Mouse (Mus musculus) MEL (cell line): ENCODE measurements around the gene Ssc4d. TPM values are rescaled to one million over a fixed set of nuclear protein-coding genes. Genes with fewer than 3 reads are reported as not detected.

Experiments
- DNase-seq: peaks from one replicate; pipeline ENCODE4 v3.0.0; 2011; ENCODE audit warnings: low read depth, low spot score
- H3K27ac ChIP-seq: 2 replicates; pipeline ENCODE4 v1.5.1; 2012; ENCODE audit warnings: low read depth, mild to moderate bottlenecking, control low read depth, low read length, moderate library complexity; ENCODE audit not compliant: control insufficient read depth
- H3K27me3 ChIP-seq, 2 experiments: fragments of 150-350 bp in 1 of 2; sonication (generic) in 1 of 2; 2 replicates each; pipeline ENCODE4 v1.6.1; 2012; ENCODE audit warnings: low read length in 2 of 2, mild to moderate bottlenecking in 2 of 2, improper control_type of control experiment in 1 of 2, moderate library complexity in 1 of 2; ENCODE audit not compliant: insufficient read depth in 2 of 2, control insufficient read depth in 1 of 2
- H3K36me3 ChIP-seq, 2 experiments: 2 replicates each; pipeline ENCODE4 v1.6.1; 2012 to 2014; ENCODE audit warnings: low read length in 2 of 2, improper control_type of control experiment in 1 of 2, inconsistent platforms in 1 of 2, mild to moderate bottlenecking in 1 of 2; ENCODE audit not compliant: insufficient read depth in 2 of 2, control insufficient read depth in 1 of 2
- H3K4me1 ChIP-seq, 2 experiments: fragments of 150-350 bp in 1 of 2; sonication (generic) in 1 of 2; 2 replicates each; pipeline ENCODE4 v1.6.1; 2012; ENCODE audit warnings: low read length in 2 of 2, improper control_type of control experiment in 1 of 2, mild to moderate bottlenecking in 1 of 2; ENCODE audit not compliant: insufficient read depth in 2 of 2, control insufficient read depth in 1 of 2
- H3K4me3 ChIP-seq, 2 experiments: fragments of 150-350 bp in 1 of 2; sonication (generic) in 1 of 2; 2 replicates each; pipeline ENCODE4 v1.5.1; 2012; ENCODE audit warnings: low read depth in 2 of 2, low read length in 2 of 2, mild to moderate bottlenecking in 2 of 2, moderate library complexity in 2 of 2, control low read depth in 1 of 2, improper control_type of control experiment in 1 of 2; ENCODE audit not compliant: control insufficient read depth in 1 of 2, insufficient read depth in 1 of 2
- H3K79me2 ChIP-seq: 2 replicates; pipeline ENCODE4 v1.6.1; 2012; ENCODE audit warnings: mild to moderate bottlenecking, low read length, moderate library complexity; ENCODE audit not compliant: control insufficient read depth, poor library complexity, insufficient read depth
- H3K9ac ChIP-seq: 2 replicates; pipeline ENCODE4 v1.6.1; 2012; ENCODE audit warnings: low read depth, mild to moderate bottlenecking, control low read depth, low read length, moderate library complexity; ENCODE audit not compliant: control insufficient read depth, poor library complexity, severe bottlenecking
- H3K9me3 ChIP-seq: fragments of 150-350 bp; sonication (generic); replicated peaks from 2 replicates; pipeline ENCODE4 v1.6.1; 2012; ENCODE audit warnings: mild to moderate bottlenecking, low read length, improper control_type of control experiment, moderate library complexity; ENCODE audit not compliant: insufficient read depth
- BHLHE40 ChIP-seq: IDR thresholded peaks from 2 replicates; pipeline ENCODE4 v1.6.1; 2012; ENCODE audit warnings: low read depth, mild to moderate bottlenecking, inconsistent platforms, low read length, improper control_type of control experiment, borderline replicate concordance
- CHD1 ChIP-seq: IDR thresholded peaks from 2 replicates; pipeline ENCODE4 v1.6.1; 2012; ENCODE audit warnings: low read depth, mild to moderate bottlenecking, inconsistent platforms, low read length, improper control_type of control experiment
- CTCF ChIP-seq, 3 experiments: IDR thresholded peaks in 2 of 3; conservative IDR thresholded peaks in 1 of 3; 2 replicates each; pipeline ENCODE4 v1.5.1; 2011 to 2012; ENCODE audit warnings: low read length in 3 of 3, low read depth in 2 of 3, mild to moderate bottlenecking in 2 of 3, improper control_type of control experiment in 1 of 3, inconsistent platforms in 1 of 3, mixed read lengths in 1 of 3, moderate library complexity in 1 of 3; ENCODE audit not compliant: control insufficient read depth in 1 of 3, insufficient read depth in 1 of 3, poor library complexity in 1 of 3, severe bottlenecking in 1 of 3
- E2F4 ChIP-seq: IDR thresholded peaks from 2 replicates; pipeline ENCODE4 v1.6.1; 2011; ENCODE audit warnings: low read depth, low read length, improper control_type of control experiment, borderline replicate concordance
- ELF1 ChIP-seq: IDR thresholded peaks from 2 replicates; pipeline ENCODE4 v1.6.1; 2014; ENCODE audit warnings: low read depth, mild to moderate bottlenecking, inconsistent platforms, low read length, improper control_type of control experiment, moderate library complexity
- EP300 ChIP-seq, 2 experiments: IDR thresholded peaks; 2 replicates each; pipeline ENCODE4 v1.6.1; 2011; ENCODE audit warnings: improper control_type of control experiment in 2 of 2, low read length in 2 of 2, low read depth in 1 of 2, mild to moderate bottlenecking in 1 of 2
- ETS1 ChIP-seq: IDR thresholded peaks from 2 replicates; pipeline ENCODE4 v1.6.1; 2012; ENCODE audit warnings: low read depth, mild to moderate bottlenecking, inconsistent platforms, low read length, improper control_type of control experiment, moderate library complexity
- HCFC1 ChIP-seq: IDR thresholded peaks from 2 replicates; pipeline ENCODE4 v1.6.1; 2012; ENCODE audit warnings: low read depth, mild to moderate bottlenecking, inconsistent platforms, low read length, improper control_type of control experiment, moderate library complexity
- JUND ChIP-seq: IDR thresholded peaks from 2 replicates; pipeline ENCODE4 v1.6.1; 2011; ENCODE audit warnings: low read depth, mild to moderate bottlenecking, improper control_type of control experiment, low read length
- KAT2A ChIP-seq: conservative IDR thresholded peaks from 2 replicates; pipeline ENCODE4 v1.6.1; 2012; ENCODE audit warnings: low read depth, low read length, improper control_type of control experiment, inconsistent platforms
- MAX ChIP-seq: IDR thresholded peaks from 2 replicates; pipeline ENCODE4 v1.6.1; 2011; ENCODE audit warnings: low read length, improper control_type of control experiment
- MEF2A ChIP-seq: IDR thresholded peaks from 2 replicates; pipeline ENCODE4 v1.6.1; 2014; ENCODE audit warnings: low read depth, mild to moderate bottlenecking, inconsistent platforms, low read length, improper control_type of control experiment; ENCODE audit not compliant: poor library complexity, insufficient replicate concordance, severe bottlenecking; ENCODE audit errors: extremely low read depth
- MXI1 ChIP-seq: IDR thresholded peaks from 2 replicates; pipeline ENCODE4 v1.6.1; 2011; ENCODE audit warnings: mild to moderate bottlenecking, low read depth, low read length, improper control_type of control experiment
- MYB ChIP-seq: IDR thresholded peaks from 2 replicates; pipeline ENCODE4 v1.6.1; 2011; ENCODE audit warnings: mild to moderate bottlenecking, low read depth, low read length, improper control_type of control experiment
- MYC ChIP-seq: IDR thresholded peaks from 2 replicates; pipeline ENCODE4 v1.6.1; 2011; ENCODE audit warnings: low read depth, mild to moderate bottlenecking, low read length, improper control_type of control experiment, moderate library complexity
- NELFE ChIP-seq: IDR thresholded peaks from 2 replicates; pipeline ENCODE4 v1.6.1; 2011; ENCODE audit warnings: low read depth, low read length, improper control_type of control experiment
- NRF1 ChIP-seq: IDR thresholded peaks from 2 replicates; pipeline ENCODE4 v1.6.1; 2014; ENCODE audit warnings: low read depth, mild to moderate bottlenecking, inconsistent platforms, low read length, improper control_type of control experiment, moderate library complexity; ENCODE audit not compliant: poor library complexity, insufficient read depth, severe bottlenecking
- POLR2A ChIP-seq, 2 experiments: IDR thresholded peaks; 2 replicates each; pipeline ENCODE4 v1.6.1; 2011 to 2012; ENCODE audit warnings: low read length in 2 of 2, mild to moderate bottlenecking in 2 of 2, control low read depth in 1 of 2, improper control_type of control experiment in 1 of 2, low read depth in 1 of 2, moderate library complexity in 1 of 2; ENCODE audit not compliant: control insufficient read depth in 1 of 2, insufficient read depth in 1 of 2, poor library complexity in 1 of 2
- POLR2AphosphoS2 ChIP-seq: IDR thresholded peaks from 2 replicates; pipeline ENCODE4 v1.6.1; 2011; ENCODE audit warnings: low read length, improper control_type of control experiment
- POLR2AphosphoS5 ChIP-seq: IDR thresholded peaks from 2 replicates; pipeline ENCODE4 v1.6.1; 2012; ENCODE audit warnings: low read depth, borderline replicate concordance, mild to moderate bottlenecking, inconsistent platforms, low read length, moderate library complexity, mixed read lengths
- SIN3A ChIP-seq: IDR thresholded peaks from 2 replicates; pipeline ENCODE4 v1.6.1; 2012; ENCODE audit warnings: low read length, improper control_type of control experiment, inconsistent platforms
- TAL1 ChIP-seq: IDR thresholded peaks from 2 replicates; pipeline ENCODE4 v1.6.1; 2012; ENCODE audit warnings: mild to moderate bottlenecking, inconsistent platforms, low read length, moderate library complexity, mixed read lengths
- TBP ChIP-seq: IDR thresholded peaks from 2 replicates; pipeline ENCODE4 v1.8.0; 2011; ENCODE audit warnings: low read depth, low read length, improper control_type of control experiment
- TCF12 ChIP-seq: IDR thresholded peaks from 2 replicates; pipeline ENCODE4 v1.6.1; 2014; ENCODE audit warnings: low read depth, mild to moderate bottlenecking, inconsistent platforms, low read length, improper control_type of control experiment, moderate library complexity
- UBTF ChIP-seq: IDR thresholded peaks from 2 replicates; pipeline ENCODE4 v1.6.1; 2012; ENCODE audit warnings: low read depth, mild to moderate bottlenecking, inconsistent platforms, low read length, improper control_type of control experiment, moderate library complexity, borderline replicate concordance; ENCODE audit not compliant: insufficient read depth
- USF1 ChIP-seq: IDR thresholded peaks from 2 replicates; pipeline ENCODE4 v1.6.1; 2014; ENCODE audit warnings: low read depth, mild to moderate bottlenecking, inconsistent platforms, low read length, improper control_type of control experiment, moderate library complexity
- ZKSCAN1 ChIP-seq: IDR thresholded peaks from 2 replicates; pipeline ENCODE4 v1.6.1; 2012; ENCODE audit warnings: low read depth, mild to moderate bottlenecking, inconsistent platforms, low read length, improper control_type of control experiment, moderate library complexity
- ZMIZ1 ChIP-seq: IDR thresholded peaks from 2 replicates; pipeline ENCODE4 v1.6.1; 2012; ENCODE audit warnings: low read depth, mild to moderate bottlenecking, inconsistent platforms, low read length, improper control_type of control experiment, moderate library complexity
- polyA plus RNA-seq, 2 experiments: library from polyadenylated mRNA; stranded (reverse) in 1 of 2; unstranded in 1 of 2; fragments of >175 nt in 1 of 2; fragments of >200 nt in 1 of 2; gene quantifications; 2 replicates each; pipeline versions ENCODE4 v1.2.1 to v1.2.4; 2012; ENCODE audit warnings: low replicate concordance in 2 of 2, low read depth in 1 of 2; ENCODE audit not compliant: insufficient read length in 2 of 2, insufficient read depth in 1 of 2, missing spikeins in 1 of 2
- total RNA-seq: library from RNA; depleted of rRNA; stranded (reverse); fragments of 300-350 nt; gene quantifications from 2 replicates; pipeline ENCODE4 v1.2.3, GENCODE M21; 2012

The Ssc4d gene
- total and polyA plus RNA-seq, 3 experiments = 1.1 to 2.1 TPM; not detected in 1

DNA sequence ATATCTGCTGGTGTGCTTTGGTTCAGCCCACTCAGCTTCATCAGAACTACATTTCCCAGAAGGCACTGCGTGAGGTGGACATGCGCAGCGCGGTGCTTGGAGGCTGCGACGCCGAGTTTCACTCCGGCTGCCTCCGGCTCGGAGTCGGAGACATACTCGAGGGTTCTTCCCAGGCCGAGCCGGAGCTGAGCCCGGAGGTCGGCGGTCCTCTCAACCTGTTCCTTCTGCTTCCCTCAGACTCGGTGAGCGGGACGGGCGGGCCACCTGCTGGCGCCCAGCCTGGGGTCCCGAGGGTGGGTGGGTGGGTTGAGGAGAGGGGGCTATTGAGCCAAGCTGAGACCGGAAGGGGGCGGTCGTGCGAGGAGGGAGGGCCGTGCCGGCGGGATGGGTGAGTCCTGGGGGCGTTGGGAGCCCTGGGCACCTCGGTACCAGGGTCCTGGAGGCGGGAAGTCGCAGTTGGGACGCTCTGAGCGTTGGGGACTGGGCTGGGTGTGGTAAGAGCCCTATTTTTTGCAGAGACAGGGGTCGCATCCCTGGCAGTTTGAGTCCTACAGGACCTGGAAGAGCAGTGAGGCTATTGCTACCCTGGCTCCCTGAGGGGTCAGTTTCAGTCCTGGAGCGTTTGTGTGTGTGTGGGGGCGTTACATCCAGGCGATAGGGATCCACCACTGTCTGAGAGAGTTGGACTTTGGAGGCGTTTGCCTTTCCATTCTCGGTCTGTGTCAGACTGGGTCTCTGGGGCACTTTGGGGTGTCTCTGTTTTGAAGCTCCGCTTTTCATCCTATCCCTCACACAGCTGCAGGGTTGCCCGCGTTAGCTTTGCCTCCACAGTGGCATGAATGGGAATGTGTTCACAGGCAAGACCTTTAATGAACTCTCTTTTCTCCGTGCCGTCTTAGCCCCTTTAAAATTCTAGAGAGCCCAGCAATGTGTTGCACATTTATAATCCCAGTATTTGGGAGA lies 20.7 kb upstream of the Ssc4d start, which contains the start of gene Dtx2:
Gene Dtx2 (plus strand): TSS at position 76 of the 963 bp plus-strand sequence.
- Histone ChIP-seq H3K9ac (peak within 1 kb of the TSS; percentile 70), H3K9me3 (no peaks in the 10 kb centered on the region), H3K27ac (no peak within 1 kb of the TSS), H3K27me3 (no peaks in the 10 kb centered on the region), H3K79me2 (no peaks in the 10 kb centered on the region; the same call in 1 of the 2 replicates)
- peak; percentile 94 for DNase-seq
- TF ChIP-seq ELF1 (peak; percentile 67), TCF12 (peak; percentile 67), UBTF (no peak), TAL1 (no peak), CTCF (IDR thresholded peaks at IDR 0.05 in 2 of 3, conservative IDR thresholded peaks at IDR 0.05 in 1 of 3; ENCODE audit: control insufficient read depth in 1 of 3, insufficient read depth in 1 of 3, low read depth in 2 of 3, low read length in 3 of 3, poor library complexity in 1 of 3, severe bottlenecking in 1 of 3) (peak in 1 of 3 experiments; percentile 43; a peak in 2 of 6 replicates), MAX (0 out of 2 replicates have a peak, but pooled peaks have one; percentile 28), NRF1 (peak; percentile 99), MXI1 (peak; percentile 68), BHLHE40 (no peak), USF1 (0 out of 2 replicates have a peak, but pooled peaks have one; percentile 28), MYB (no peak), CHD1 (no peak), ZMIZ1 (peak; percentile 83; the same call in 1 of the 2 replicates), JUND (no peak), KAT2A (peak; percentile 94), POLR2AphosphoS2 (peak; percentile 71; the same call in 1 of the 2 replicates), MEF2A (no peak), SIN3A (peak; percentile 89), ZKSCAN1 (no peak), ETS1 (no peak), NELFE (peak; percentile 91), E2F4 (no peak), EP300 (IDR thresholded peaks at IDR 0.05; ENCODE audit: low read depth in 1 of 2, low read length in 2 of 2) (no peak), MYC (peak; percentile 48; the same call in 1 of the 2 replicates), POLR2AphosphoS5 (no peak), HCFC1 (peak; percentile 100), TBP (peak; percentile 69), POLR2A (IDR thresholded peaks at IDR 0.05; ENCODE audit: control insufficient read depth in 1 of 2, insufficient read depth in 1 of 2, low read depth in 1 of 2, low read length in 2 of 2, poor library complexity in 1 of 2) (peak; percentile 81 to 93)
- TF ChIP-seq, all 39 proteins: peak for 16
- Histone ChIP-seq H3K4me3 (peak within 1 kb of the TSS; percentile 73 to 87), H3K36me3 (peaks cover 5 to 6% of the 10 kb centered on the region in 2 experiments), H3K4me1 (peaks cover 0 to 14% of the 10 kb centered on the region in 2 experiments; a peak in 2 of 4 replicates)
